Mouse (Mus musculus) midbrain, postnatal 0 days (tissue): ENCODE data around the gene Drosha. TPM values are rescaled to one million over a fixed set of nuclear protein-coding genes. Genes with fewer than 3 reads are reported as not detected.
"Not testable (repeated sequence)": the region's sequence is repeated elsewhere in the genome, so short reads cannot be mapped to it uniquely, and the experiment has no call there.

Experiments used
- ATAC-seq: fragments of 200-750 bp; cut with Nextera tagmentation; 2 replicates; pipeline ENCODE4 v1.8.0; 2017; ENCODE audit warnings: moderate number of reproducible peaks, mild to moderate bottlenecking, moderate TSS enrichment, moderate library complexity; ENCODE audit not compliant: low FRiP score
- DNase-seq: peaks from one replicate; pipeline ENCODE4 v3.0.0-alpha.2; 2015; ENCODE audit warnings: low spot score
- H3K27ac ChIP-seq: fragments of 300-500 bp; sonication (generic); 2 replicates; pipeline ENCODE4 v1.5.1; 2014; ENCODE audit warnings: low read depth, mild to moderate bottlenecking, low read length, mixed read lengths
- H3K27me3 ChIP-seq: fragments of 300-500 bp; sonication (generic); 2 replicates; pipeline ENCODE4 v1.6.1; 2014; ENCODE audit warnings: low read length, control low read depth, mixed read lengths; ENCODE audit not compliant: insufficient read depth
- H3K36me3 ChIP-seq: fragments of 300-500 bp; sonication (generic); 2 replicates; pipeline ENCODE4 v1.6.1; 2014; ENCODE audit warnings: low read length, control low read depth, mixed read lengths; ENCODE audit not compliant: insufficient read depth
- H3K4me1 ChIP-seq: fragments of 300-500 bp; sonication (generic); 2 replicates; pipeline ENCODE4 v1.6.1; 2014; ENCODE audit warnings: mild to moderate bottlenecking, control low read depth, antibody characterized with exemption, low read length, mixed read lengths; ENCODE audit not compliant: insufficient read depth
- H3K4me2 ChIP-seq: fragments of 300-500 bp; sonication (generic); 2 replicates; pipeline ENCODE4 v1.6.1; 2014; ENCODE audit warnings: low read depth, mild to moderate bottlenecking, low read length, mixed read lengths; ENCODE audit not compliant: poor library complexity, severe bottlenecking
- H3K4me3 ChIP-seq: fragments of 300-500 bp; sonication (generic); 2 replicates; pipeline ENCODE4 v1.5.1; 2014; ENCODE audit warnings: low read depth, mild to moderate bottlenecking, low read length, moderate library complexity
- H3K9ac ChIP-seq: fragments of 300-500 bp; sonication (generic); replicated peaks from 2 replicates; pipeline ENCODE4 v1.6.1; 2014; ENCODE audit warnings: mild to moderate bottlenecking, low read length, moderate library complexity, mixed read lengths; ENCODE audit not compliant: poor library complexity, severe bottlenecking
- H3K9me3 ChIP-seq: fragments of 300-500 bp; sonication (generic); 2 replicates; pipeline ENCODE4 v1.6.1; 2016; ENCODE audit warnings: low read length, control low read depth
- CTCF ChIP-seq: IDR thresholded peaks from 2 replicates; pipeline ENCODE4 v1.5.1; 2016; ENCODE audit warnings: antibody characterized with exemption, mild to moderate bottlenecking
- WGBS: fragments of 180-500 bp; shearing (Covaris S2); extraction: QIAGEN DNeasy Blood & Tissue Kit; methylation state at CpG from one replicate; pipeline ENCODE4 v1.1.7; 2014; 5-methylcytosine and 5-hydroxymethylcytosine counted together
- polyA plus RNA-seq: library from polyadenylated mRNA; unstranded; fragments of >200 nt; fragmentation: Nextera tagmentation; extraction: Ambion mirVana; gene quantifications from 2 replicates; pipeline ENCODE4 v1.2.1, GENCODE M21; 2015
- total RNA-seq: library from RNA; depleted of rRNA; stranded (reverse); fragments of >200 nt; gene quantifications from 2 replicates; pipeline ENCODE4 v1.2.3, GENCODE M21; 2014

Gene Drosha
- total and polyA plus RNA-seq, 2 experiments from 2014 or later: 41.5 to 44.8 TPM

DNA sequence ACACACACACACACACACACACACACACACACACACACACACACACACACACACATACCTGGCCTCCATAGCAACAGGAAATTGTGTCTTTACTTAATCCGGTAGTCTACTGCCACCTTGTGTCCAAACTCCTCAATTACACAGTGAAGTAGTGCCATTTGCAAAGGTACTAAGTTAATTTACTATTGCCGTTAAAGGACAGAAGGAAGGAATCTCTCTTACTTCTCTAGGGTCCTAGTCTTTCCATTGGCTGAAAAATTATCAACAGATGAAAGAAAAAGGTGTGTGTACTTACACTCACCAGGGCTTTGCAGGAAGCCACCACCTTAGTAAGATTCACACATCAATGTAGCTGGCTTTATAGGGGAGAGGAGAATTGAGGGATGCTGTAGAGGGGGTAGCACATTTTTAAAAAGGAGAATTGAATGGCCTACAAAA, 29.1 kb upstream of the Drosha start:
- TF ChIP-seq CTCF: peak; percentile 90

DNA sequence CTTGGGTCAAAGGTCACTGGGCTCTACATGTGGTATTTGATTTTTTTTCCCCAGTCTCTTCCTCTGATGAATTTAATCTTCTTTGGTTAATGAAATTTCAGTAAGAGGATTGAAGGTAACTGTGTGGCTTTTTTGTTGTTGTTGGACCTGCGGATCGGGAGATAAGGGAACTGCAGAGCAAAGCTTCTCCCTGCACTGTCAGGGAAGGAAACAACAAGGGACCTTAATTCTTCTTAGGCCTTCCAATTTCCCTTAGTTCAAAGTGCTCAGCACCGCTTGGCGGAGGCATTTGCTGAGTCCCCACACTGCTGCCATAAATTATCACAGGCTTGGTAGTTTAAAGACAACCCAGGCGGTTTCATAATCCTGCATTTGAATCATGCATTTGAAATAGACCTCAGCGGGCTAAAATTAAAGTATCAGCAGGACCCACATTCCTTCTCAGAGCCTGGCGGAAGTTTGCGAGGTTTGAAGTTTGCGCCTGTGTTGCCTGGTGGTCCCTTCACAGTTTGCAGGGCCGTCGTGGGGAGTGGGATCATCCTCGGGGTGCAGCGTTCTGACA, 28.6 kb upstream of the Drosha start:
- ATAC-seq: no peak
- Histone ChIP-seq H3K27ac (no peak overlapping the region), H3K9ac (no peak overlapping the region), H3K4me3 (no peak overlapping the region), H3K4me1 (0 out of 2 replicates have a peak, but pooled peaks cover 4% of the 10 kb centered on the region), H3K4me2 (no peak overlapping the region), H3K36me3 (no peaks in the 10 kb centered on the region), H3K27me3 (no peaks in the 10 kb centered on the region), H3K9me3 (no peaks in the 10 kb centered on the region)
- no peak for DNase-seq
- 21% methylated on average over 13 of the region's 13 CpGs for WGBS
- TF ChIP-seq CTCF: no peak

More for the DNA sequence above, 29.1 kb upstream of the Drosha start:
- 5% methylated on average over 2 of the region's 2 CpGs for WGBS
- Histone ChIP-seq H3K27me3 (no peaks in the 10 kb centered on the region), H3K4me1 (0 out of 2 replicates have a peak, but pooled peaks cover 4% of the 10 kb centered on the region), H3K9ac (no peak overlapping the region), H3K27ac (no peak overlapping the region), H3K4me2 (no peak overlapping the region), H3K9me3 (no peaks in the 10 kb centered on the region), H3K4me3 (no peak overlapping the region), H3K36me3 (no peaks in the 10 kb centered on the region)
- DNase-seq (peak; percentile 93), ATAC-seq (peak; percentile 39; the same call in 1 of the 2 replicates)

DNA sequence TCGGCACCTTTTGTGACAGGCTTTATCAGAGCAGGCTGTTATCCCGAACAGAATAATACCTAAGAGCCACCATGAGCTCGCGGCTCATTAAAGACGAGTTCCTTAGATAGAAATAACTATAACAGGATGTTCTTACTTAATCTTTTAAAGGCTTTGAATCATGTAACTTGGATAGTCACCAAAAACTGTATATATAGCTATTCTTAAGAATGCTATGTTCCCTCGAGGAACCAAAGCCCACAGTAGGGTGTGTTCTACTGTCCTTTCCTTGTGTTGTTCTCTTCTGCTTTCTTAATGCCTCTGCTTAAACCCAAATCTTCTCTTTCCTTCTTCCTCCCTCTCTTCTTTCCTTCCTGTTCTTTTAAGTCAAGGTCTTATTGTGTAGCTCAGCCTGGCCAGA, 26.6 kb upstream of the Drosha start:
- no peak for TF ChIP-seq CTCF
- ATAC-seq (no peak), DNase-seq (no peak)
- Histone ChIP-seq H3K9ac (no peak overlapping the region), H3K4me3 (no peak overlapping the region), H3K4me2 (no peak overlapping the region), H3K27ac (no peak overlapping the region), H3K27me3 (no peaks in the 10 kb centered on the region), H3K4me1 (0 out of 2 replicates have a peak, but pooled peaks cover 4% of the 10 kb centered on the region), H3K9me3 (no peaks in the 10 kb centered on the region), H3K36me3 (no peaks in the 10 kb centered on the region)
- WGBS: 72% methylated on average over 6 of the region's 6 CpGs

DNA sequence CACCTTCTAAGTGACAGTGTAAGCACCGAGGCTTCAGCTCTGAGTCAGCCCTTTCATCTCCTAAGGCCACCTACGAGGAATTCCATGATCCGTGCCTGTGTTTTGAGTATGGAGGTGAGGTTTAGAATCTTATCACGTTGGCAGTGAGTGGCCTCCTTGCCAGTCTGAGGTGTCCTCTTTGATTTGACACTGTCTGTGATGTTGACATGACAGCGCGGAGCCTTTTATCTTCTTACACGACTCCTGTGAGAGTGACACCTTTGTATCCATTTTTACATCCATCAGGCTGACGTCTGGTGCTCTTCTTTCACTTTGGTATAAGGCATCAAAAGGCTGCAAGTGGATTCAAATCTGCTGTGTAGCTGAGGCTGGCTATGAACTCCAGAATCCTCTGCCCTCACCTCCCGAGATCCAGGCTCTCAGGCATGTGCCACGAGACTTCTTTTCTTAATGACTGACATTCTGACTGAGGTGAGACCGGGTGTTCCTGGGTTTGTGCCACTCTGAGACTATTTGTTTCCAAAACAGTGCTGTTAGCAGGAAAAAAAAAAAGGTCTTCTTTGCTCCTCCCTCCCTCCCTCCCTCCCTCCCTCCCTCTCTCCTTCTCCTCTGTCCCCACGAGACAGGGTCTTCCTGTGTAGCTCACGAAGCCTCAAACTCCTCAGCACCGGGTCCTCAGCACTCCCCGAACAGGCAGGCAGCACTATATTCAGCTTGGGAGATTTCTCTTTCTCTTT, 24.0 kb upstream of the Drosha start:
- no peak overlapping the region for H3K9ac ChIP-seq
- 45% methylated on average over 15 of the region's 15 CpGs for WGBS
- H3K4me1 ChIP-seq: no peaks in the 10 kb centered on the region
- no peak overlapping the region for H3K4me3 ChIP-seq
- no peaks in the 10 kb centered on the region for H3K36me3 ChIP-seq
- H3K27ac ChIP-seq: no peak overlapping the region
- no peak for TF ChIP-seq CTCF
- H3K27me3 ChIP-seq: no peaks in the 10 kb centered on the region
- ATAC-seq: peak; percentile 48; the same call in 1 of the 2 replicates
- no peaks in the 10 kb centered on the region for H3K9me3 ChIP-seq
- no peak for DNase-seq
- no peak overlapping the region for H3K4me2 ChIP-seq

DNA sequence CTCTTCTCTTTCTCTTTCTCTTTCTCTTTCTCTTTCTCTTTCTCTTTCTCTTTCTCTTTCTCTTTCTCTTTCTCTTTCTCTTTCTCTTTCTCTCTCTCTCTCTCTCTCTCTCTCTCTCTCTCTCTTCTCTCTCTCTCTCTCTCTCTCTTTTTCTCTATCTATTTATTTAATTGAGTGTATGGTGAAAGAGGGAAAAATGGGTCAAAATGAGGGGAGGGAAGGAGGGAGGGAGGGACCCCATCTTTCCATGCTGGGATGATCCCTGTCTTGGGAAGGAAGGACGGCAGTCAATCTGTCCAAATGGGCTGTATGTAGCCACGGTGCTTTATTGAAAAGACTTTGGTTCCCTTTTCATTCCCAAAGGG, 23.5 kb upstream of the Drosha start:
- H3K36me3 ChIP-seq, H3K4me1 ChIP-seq, H3K27me3 ChIP-seq, ATAC-seq, DNase-seq, H3K27ac ChIP-seq, H3K9ac ChIP-seq, H3K9me3 ChIP-seq, H3K4me2 ChIP-seq, H3K4me3 ChIP-seq: not testable (repeated sequence)
- WGBS: 85% methylated on average over 2 of the region's 2 CpGs

DNA sequence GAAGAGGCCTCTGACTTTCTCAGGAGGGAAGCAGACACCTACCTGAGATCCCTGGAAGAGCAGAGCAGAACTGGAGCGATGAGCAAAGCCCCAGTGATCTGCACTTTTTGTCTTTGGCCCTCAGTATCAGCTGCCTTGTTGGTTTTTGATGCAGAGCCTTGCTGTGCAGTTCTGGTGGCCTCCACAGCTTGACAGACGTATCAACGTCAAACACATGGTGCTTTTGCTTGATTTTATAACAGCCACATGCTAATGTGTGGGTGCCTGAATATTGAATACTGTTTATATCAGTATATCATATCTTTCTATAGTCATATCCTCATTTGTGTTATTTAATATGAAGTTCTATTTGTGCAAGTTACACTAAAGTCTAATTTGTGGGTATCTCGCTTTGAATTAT, 19.5 kb upstream of the Drosha start:
- no peaks in the 10 kb centered on the region for H3K4me1 ChIP-seq
- no peak for TF ChIP-seq CTCF
- ATAC-seq: no peak
- WGBS: 74% methylated on average over 4 of the region's 4 CpGs
- H3K9ac ChIP-seq: no peak overlapping the region
- no peaks in the 10 kb centered on the region for H3K9me3 ChIP-seq
- no peaks in the 10 kb centered on the region for H3K27me3 ChIP-seq
- H3K4me3 ChIP-seq: no peak overlapping the region
- peaks cover 10% of the 10 kb centered on the region for H3K36me3 ChIP-seq
- no peak for DNase-seq
- no peak overlapping the region for H3K4me2 ChIP-seq
- no peak overlapping the region for H3K27ac ChIP-seq
